Mouse (Mus musculus): ENCODE results near the gene Larp6.

Gene Larp6

GRCm38 (mm10) chr9:60768393-60768792 is 55.6 kb downstream of the Larp6 start:
- no peak for DNase-seq

GRCm38 (mm10) chr9:60769711-60770111 is 56.9 kb downstream of the Larp6 start:
- DNase-seq, result no peak

- no peak for DNase-seq
Measured at GRCm38 (mm10) chr9:60773713-60774112, 60.9 kb downstream of the Larp6 start.

- no peak for DNase-seq
Measured at GRCm38 (mm10) chr9:60776899-60777298, 64.1 kb downstream of the Larp6 start.

GRCm38 (mm10) chr9:60782057-60782789 is 69.4 kb downstream of the Larp6 start:
- no peak for DNase-seq

GRCm38 (mm10) chr9:60785069-60785468 is 72.3 kb downstream of the Larp6 start:
- no peak for DNase-seq

- no peak for DNase-seq
Measured at GRCm38 (mm10) chr9:60787517-60788110, 74.8 kb downstream of the Larp6 start.

All from kidney, adult 18-20 months (tissue).